Mouse (Mus musculus) CH12.LX (cell line): ENCODE data around the gene Gm10912. TPM values are rescaled to one million over a fixed set of nuclear protein-coding genes. Genes with fewer than 3 reads are reported as not detected.

ENCODE experiments used
- DNase-seq: peaks from one replicate; pipeline ENCODE4 v3.0.0-alpha.2; 2013; ENCODE audit errors: extremely low read depth
- H3K27ac ChIP-seq: 2 replicates; pipeline ENCODE4 v1.5.1; 2012; ENCODE audit warnings: low read depth, mild to moderate bottlenecking, control low read depth, moderate library complexity; ENCODE audit not compliant: insufficient read depth
- H3K27me3 ChIP-seq: replicated peaks from 2 replicates; pipeline ENCODE3; 2012; ENCODE audit warnings: inconsistent platforms
- H3K36me3 ChIP-seq, 2 experiments: replicated peaks in 1 of 2; 2 replicates each; pipeline versions ENCODE3 to v1.6.1; 2012; ENCODE audit warnings: inconsistent platforms in 1 of 2, low read length in 1 of 2, mild to moderate bottlenecking in 1 of 2, mixed read lengths in 1 of 2, moderate library complexity in 1 of 2; ENCODE audit not compliant: control insufficient read depth in 1 of 2, insufficient read depth in 1 of 2
- H3K4me1 ChIP-seq, 2 experiments: 2 replicates each; pipeline ENCODE4 v1.6.1; 2012; ENCODE audit warnings: inconsistent platforms in 1 of 2, moderate library complexity in 1 of 2; ENCODE audit not compliant: insufficient read depth in 2 of 2, control insufficient read depth in 1 of 2
- H3K4me2 ChIP-seq: 2 replicates; pipeline ENCODE4 v1.6.1; 2012; ENCODE audit warnings: low read depth, mild to moderate bottlenecking, control low read depth; ENCODE audit not compliant: poor library complexity, insufficient read depth, severe bottlenecking
- H3K4me3 ChIP-seq, 3 experiments: fragments of 150-350 bp in 1 of 3; sonication (generic) in 1 of 3; replicated peaks in 1 of 3; 2 replicates each; pipeline versions ENCODE3 to v1.5.1; 2011 to 2012; ENCODE audit warnings: low read depth in 2 of 3, low read length in 2 of 3, mild to moderate bottlenecking in 2 of 3, moderate library complexity in 2 of 3, control low read depth in 1 of 3, improper control_type of control experiment in 1 of 3, inconsistent platforms in 1 of 3, mixed read lengths in 1 of 3; ENCODE audit not compliant: poor library complexity in 1 of 3
- H3K79me2 ChIP-seq: replicated peaks from 2 replicates; pipeline ENCODE4 v1.6.1; 2012; ENCODE audit warnings: mild to moderate bottlenecking, moderate library complexity; ENCODE audit not compliant: control insufficient read depth, poor library complexity, insufficient read depth, severe bottlenecking; ENCODE audit errors: extremely low read depth
- H3K9ac ChIP-seq: 2 replicates; pipeline ENCODE4 v1.6.1; 2012; ENCODE audit warnings: low read depth, mild to moderate bottlenecking, control low read depth, moderate library complexity; ENCODE audit not compliant: insufficient read depth
- H3K9me3 ChIP-seq: replicated peaks from 2 replicates; pipeline ENCODE3; 2012; ENCODE audit warnings: low read length, inconsistent platforms, mixed read lengths
- CHD2 ChIP-seq: IDR thresholded peaks from 2 replicates; pipeline ENCODE4 v1.6.1; 2011; ENCODE audit warnings: low read length, improper control_type of control experiment
- E2F4 ChIP-seq: IDR thresholded peaks from 2 replicates; pipeline ENCODE4 v1.6.1; 2011; ENCODE audit warnings: low read depth, low read length, improper control_type of control experiment; ENCODE audit not compliant: insufficient replicate concordance
- EP300 ChIP-seq: IDR thresholded peaks from 2 replicates; pipeline ENCODE4 v1.6.1; 2011; ENCODE audit warnings: low read length, improper control_type of control experiment
- GABPA ChIP-seq: IDR thresholded peaks from 2 replicates; pipeline ENCODE4 v1.6.1; 2012; ENCODE audit warnings: low read depth, low read length, improper control_type of control experiment, inconsistent platforms; ENCODE audit not compliant: insufficient replicate concordance
- HCFC1 ChIP-seq: IDR thresholded peaks from 2 replicates; pipeline ENCODE4 v1.6.1; 2012; ENCODE audit warnings: low read depth, mild to moderate bottlenecking, inconsistent platforms, low read length, improper control_type of control experiment
- JUN ChIP-seq: IDR thresholded peaks from 2 replicates; pipeline ENCODE4 v1.6.1; 2011; ENCODE audit warnings: low read depth, mild to moderate bottlenecking, low read length, improper control_type of control experiment, moderate library complexity; ENCODE audit not compliant: insufficient read depth
- JUND ChIP-seq: conservative IDR thresholded peaks from 2 replicates; pipeline ENCODE4 v1.6.1; 2011; ENCODE audit warnings: low read depth, low read length, improper control_type of control experiment
- KAT2A ChIP-seq: IDR thresholded peaks from 2 replicates; pipeline ENCODE4 v1.6.1; 2012; ENCODE audit warnings: low read length, improper control_type of control experiment, inconsistent platforms; ENCODE audit not compliant: insufficient replicate concordance
- MAFK ChIP-seq: IDR thresholded peaks from 2 replicates; pipeline ENCODE4 v1.6.1; 2011; ENCODE audit warnings: low read length, improper control_type of control experiment; ENCODE audit not compliant: insufficient replicate concordance
- MEF2A ChIP-seq: IDR thresholded peaks from 2 replicates; pipeline ENCODE4 v1.6.1; 2014; ENCODE audit warnings: low read depth, mild to moderate bottlenecking, inconsistent platforms, low read length, improper control_type of control experiment, borderline replicate concordance
- MXI1 ChIP-seq: IDR thresholded peaks from 2 replicates; pipeline ENCODE4 v1.6.1; 2011; ENCODE audit warnings: mild to moderate bottlenecking, low read depth, low read length, improper control_type of control experiment
- MYC ChIP-seq: IDR thresholded peaks from 2 replicates; pipeline ENCODE4 v1.6.1; 2011; ENCODE audit warnings: low read depth, mild to moderate bottlenecking, improper control_type of control experiment, low read length
- NELFE ChIP-seq: IDR thresholded peaks from 2 replicates; pipeline ENCODE4 v1.6.1; 2011; ENCODE audit warnings: low read depth, low read length, improper control_type of control experiment
- RCOR1 ChIP-seq: conservative IDR thresholded peaks from 2 replicates; pipeline ENCODE4 v1.6.1; 2012; ENCODE audit warnings: low read depth, mild to moderate bottlenecking, inconsistent platforms, low read length, improper control_type of control experiment
- SIN3A ChIP-seq: IDR thresholded peaks from 2 replicates; pipeline ENCODE4 v1.6.1; 2012; ENCODE audit warnings: low read length, improper control_type of control experiment, inconsistent platforms
- SMC3 ChIP-seq: IDR thresholded peaks from 2 replicates; pipeline ENCODE4 v1.6.1; 2011; ENCODE audit warnings: low read depth, low read length, improper control_type of control experiment
- TBP ChIP-seq: conservative IDR thresholded peaks from 2 replicates; pipeline ENCODE4 v1.6.1; 2011; ENCODE audit warnings: low read depth, low read length, improper control_type of control experiment
- TCF12 ChIP-seq: IDR thresholded peaks from 2 replicates; pipeline ENCODE4 v1.6.1; 2014; ENCODE audit warnings: low read depth, mild to moderate bottlenecking, inconsistent platforms, low read length, improper control_type of control experiment
- USF2 ChIP-seq: conservative IDR thresholded peaks from 2 replicates; pipeline ENCODE4 v1.6.1; 2011; ENCODE audit warnings: low read depth, low read length, improper control_type of control experiment
- ZC3H11A ChIP-seq: IDR thresholded peaks from 2 replicates; pipeline ENCODE4 v1.6.1; 2012; ENCODE audit warnings: low read depth, mild to moderate bottlenecking, inconsistent platforms, low read length, improper control_type of control experiment
- ZKSCAN1 ChIP-seq: IDR thresholded peaks from 2 replicates; pipeline ENCODE4 v1.6.1; 2012; ENCODE audit warnings: low read depth, inconsistent platforms, low read length, improper control_type of control experiment, borderline replicate concordance
- ZNF384 ChIP-seq: IDR thresholded peaks from 2 replicates; pipeline ENCODE4 v1.6.1; 2012; ENCODE audit warnings: low read depth, low read length, improper control_type of control experiment, inconsistent platforms
- dilution Hi-C: fragments of 300-500 bp; cut with MboI; formaldehyde crosslinking; loops from 2 replicates; pipeline ENCODE4 v1.14.3; 2020; ENCODE audit warnings: low sequenced_read_pairs; ENCODE audit not compliant: extremely low pct_unique_long_range_greater_than_20kb, extremely low pct_ligation_motif_present
- in situ Hi-C: fragments of 300-500 bp; cut with MboI; formaldehyde crosslinking; loops from 3 replicates; pipeline ENCODE4 v1.14.3; 2019; ENCODE audit warnings: low sequenced_read_pairs, low pct_ligation_motif_present, low pct_unique_long_range_greater_than_20kb, mixed read lengths
- polyA plus RNA-seq: library from polyadenylated mRNA; unstranded; fragments of >175 nt; gene quantifications from 2 replicates; pipeline ENCODE4 v1.2.1, GENCODE M21; 2012; ENCODE audit warnings: low read depth; ENCODE audit not compliant: insufficient read length
- total RNA-seq, 2 experiments: library from RNA; depleted of rRNA; stranded (reverse); fragments of 300-350 nt in 1 of 2; fragments of >200 nt in 1 of 2; gene quantifications; 2 replicates each; pipeline ENCODE4 v1.2.3; 2012 to 2014

Gene Gm10912
- total and polyA plus RNA-seq, 3 experiments, result not detected

DNA sequence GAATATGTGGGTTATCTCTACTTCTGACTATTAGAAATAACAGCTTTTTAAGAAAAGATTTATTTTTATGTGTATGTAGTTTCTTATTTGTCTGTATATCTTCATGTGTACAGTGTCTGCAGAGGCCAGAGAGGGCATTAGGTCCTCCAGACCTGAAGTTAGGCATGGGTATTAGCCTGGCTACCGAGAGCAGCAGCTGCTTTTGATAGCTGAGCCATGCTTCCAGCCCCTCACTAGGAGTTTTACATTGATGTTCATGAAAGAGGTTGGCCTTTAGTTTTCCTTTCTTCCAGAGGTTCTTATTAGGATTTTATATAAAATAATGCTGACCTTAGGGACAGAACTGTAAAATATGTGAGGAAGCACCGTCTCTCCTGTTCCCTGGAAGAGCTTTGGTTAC is 27.4 kb upstream of the Gm10912 start:
- Histone ChIP-seq H3K4me1 (peaks cover 2 to 22% of the 10 kb centered on the region in 2 experiments; a peak in 2 of 4 replicates), H3K9me3 (no peaks in the 10 kb centered on the region), H3K27me3 (no peaks in the 10 kb centered on the region), H3K79me2 (no peaks in the 10 kb centered on the region), H3K27ac (no peak overlapping the region), H3K4me3 (no peak overlapping the region), H3K4me2 (no peak overlapping the region), H3K36me3 (peaks cover 18 to 80% of the 10 kb centered on the region in 2 experiments), H3K9ac (no peak overlapping the region)
- no peak for DNase-seq
- in situ Hi-C loops, result loop anchor here (25.0 kb wide), 1 partner anchor 549 kb away; the partner anchor contains the start of gene Cstf3
- dilution Hi-C loops, result no loop called here
- TF ChIP-seq RCOR1 (no peak), ZKSCAN1 (no peak), HCFC1 (no peak), KAT2A (no peak), MAFK (no peak), SMC3 (no peak), USF2 (no peak), TBP (no peak), JUND (no peak), MEF2A (no peak), ZC3H11A (no peak), EP300 (no peak), JUN (no peak), GABPA (no peak)

- dilution Hi-C loops, result no loop called here
- no peak overlapping the region for H3K27ac ChIP-seq
- no peaks in the 10 kb centered on the region for H3K79me2 ChIP-seq
- H3K9ac ChIP-seq, result no peak overlapping the region
- H3K27me3 ChIP-seq, result no peaks in the 10 kb centered on the region
- H3K4me2 ChIP-seq, result no peak overlapping the region
- TF ChIP-seq SIN3A (no peak), ZNF384 (no peak), SMC3 (no peak), MXI1 (no peak), MYC (no peak), KAT2A (no peak), E2F4 (no peak), TCF12 (no peak), NELFE (no peak), CHD2 (no peak), ZC3H11A (no peak), ZKSCAN1 (no peak)
- H3K4me1 ChIP-seq, result peaks cover 2 to 22% of the 10 kb centered on the region in 2 experiments; a peak in 2 of 4 replicates
- DNase-seq, result no peak
- no peaks in the 10 kb centered on the region for H3K9me3 ChIP-seq
- peaks cover 21 to 72% of the 10 kb centered on the region in 2 experiments for H3K36me3 ChIP-seq
- H3K4me3 ChIP-seq, result no peak overlapping the region
- in situ Hi-C loops, result loop anchor here (25.0 kb wide), 1 partner anchor 546 kb away; the partner anchor contains the start of gene Cstf3
These were observed 24.0 kb upstream of the Gm10912 start for GRCm38 (mm10) chr2:104041632-104042031.
